Mouse (Mus musculus): ENCODE results near the gene Abcc8.

GRCm38 (mm10) chr7:46116118-46116581 is 63.7 kb downstream of the Abcc8 start:
- TF ChIP-seq CTCF (IDR thresholded peaks at IDR 0.05; ENCODE audit: borderline replicate concordance, insufficient read depth, low read depth, low read length), result no peak
- no peak for TF ChIP-seq POLR2A (IDR thresholded peaks at IDR 0.05; ENCODE audit: borderline replicate concordance, insufficient read depth, low read length)

All from cerebellum, adult 2 months (tissue).